Mouse (Mus musculus): ENCODE results near the gene Got2.

DNA sequence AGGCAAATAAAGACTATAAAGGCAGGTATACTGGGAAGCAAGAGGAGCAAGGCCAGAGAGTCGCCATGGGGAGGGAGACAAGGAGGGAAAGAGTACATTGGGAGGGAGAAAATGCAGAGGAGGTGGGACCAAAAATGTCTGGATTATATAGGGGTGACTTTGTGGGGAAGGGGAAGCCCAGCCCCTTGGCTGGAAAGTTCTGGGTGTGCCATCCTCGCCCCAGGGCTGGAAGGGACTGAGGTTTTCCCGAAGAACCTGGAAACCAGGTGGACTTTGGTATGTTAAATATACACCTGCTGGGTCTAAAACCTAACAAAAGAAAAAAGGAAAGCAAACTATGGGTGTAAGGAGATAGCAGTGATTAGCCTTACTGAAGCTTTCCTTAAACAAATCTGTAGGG, 58.2 kb downstream of the Got2 start:
- TF ChIP-seq MAX (IDR thresholded peaks at IDR 0.05; ENCODE audit: low read length) = no peak
- no peak for TF ChIP-seq ZKSCAN1 (IDR thresholded peaks at IDR 0.05; ENCODE audit: low read depth, low read length)
- no peak for TF ChIP-seq CTCF (IDR thresholded peaks at IDR 0.05 in 2 of 3, conservative IDR thresholded peaks at IDR 0.05 in 1 of 3; ENCODE audit: control insufficient read depth in 1 of 3, insufficient read depth in 1 of 3, low read depth in 2 of 3, low read length in 3 of 3, poor library complexity in 1 of 3, severe bottlenecking in 1 of 3)
- TF ChIP-seq USF2 (IDR thresholded peaks at IDR 0.05; ENCODE audit: borderline replicate concordance in 1 of 2, insufficient read depth in 1 of 2, low read depth in 1 of 2, low read length in 2 of 2) = no peak
- no peak for TF ChIP-seq EP300 (IDR thresholded peaks at IDR 0.05; ENCODE audit: low read depth in 1 of 2, low read length in 2 of 2)
- TF ChIP-seq KAT2A (conservative IDR thresholded peaks at IDR 0.05; ENCODE audit: low read depth, low read length) = no peak
- no peak for TF ChIP-seq POLR2A (IDR thresholded peaks at IDR 0.05; ENCODE audit: control insufficient read depth in 1 of 2, insufficient read depth in 1 of 2, low read depth in 1 of 2, low read length in 2 of 2, poor library complexity in 1 of 2)
